Mouse (Mus musculus): ENCODE data around the gene Zfp36l2. TPM values are rescaled to one million over a fixed set of nuclear protein-coding genes. Genes with fewer than 3 reads are reported as not detected.
A peak's percentile ranks its signal among the peaks of the same experiment; 100 is the strongest.

The Zfp36l2 gene
- polyA plus RNA-seq, 1 experiment from 2014 or later, result 9.6 TPM

DNA sequence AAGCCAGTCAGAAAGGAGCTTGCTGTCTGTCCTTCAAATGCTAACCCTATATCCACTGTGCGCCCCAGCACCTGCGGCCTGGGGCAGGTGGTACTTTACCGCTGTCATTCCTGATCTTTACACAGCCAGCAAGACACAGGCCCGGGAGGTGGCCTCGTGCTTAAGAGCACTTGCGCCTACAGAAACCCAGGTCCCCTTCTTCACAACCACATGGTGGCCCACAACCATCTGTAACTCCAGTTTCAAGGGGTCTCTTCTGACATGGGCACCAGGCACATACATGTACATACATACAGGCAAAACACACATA, 32.8 kb downstream of the Zfp36l2 start:
- Histone ChIP-seq H3K9ac (ENCODE audit: low read length) (no peak overlapping the region), H3K4me3 (ENCODE audit: control insufficient read depth in 1 of 2, insufficient read depth in 1 of 2, low read depth in 1 of 2, low read length in 2 of 2) (no peak overlapping the region), H3K36me3 (ENCODE audit: control insufficient read depth, insufficient read depth, low read length) (no peaks in the 10 kb centered on the region), H3K27ac (replicated peaks in 1 of 2; ENCODE audit: control insufficient read depth in 1 of 2, insufficient read depth in 1 of 2, low read depth in 2 of 2, low read length in 2 of 2) (no peak overlapping the region), H3K4me1 (ENCODE audit: control insufficient read depth in 2 of 2, insufficient read depth in 2 of 2, low read length in 2 of 2) (peaks cover 24 to 32% of the 10 kb centered on the region in 2 experiments), H3K9me3 (ENCODE audit: control insufficient read depth, low read length) (no peaks in the 10 kb centered on the region), H3K27me3 (ENCODE audit: control insufficient read depth, insufficient read depth, low read length) (no peaks in the 10 kb centered on the region), H3K4me2 (ENCODE audit: low read length) (no peak overlapping the region)
- WGBS, result 87% methylated on average over 6 of the region's 6 CpGs
- ATAC-seq (ENCODE audit: insufficient number of reproducible peaks, insufficient read depth, low FRiP score, low read depth), result no peak

DNA sequence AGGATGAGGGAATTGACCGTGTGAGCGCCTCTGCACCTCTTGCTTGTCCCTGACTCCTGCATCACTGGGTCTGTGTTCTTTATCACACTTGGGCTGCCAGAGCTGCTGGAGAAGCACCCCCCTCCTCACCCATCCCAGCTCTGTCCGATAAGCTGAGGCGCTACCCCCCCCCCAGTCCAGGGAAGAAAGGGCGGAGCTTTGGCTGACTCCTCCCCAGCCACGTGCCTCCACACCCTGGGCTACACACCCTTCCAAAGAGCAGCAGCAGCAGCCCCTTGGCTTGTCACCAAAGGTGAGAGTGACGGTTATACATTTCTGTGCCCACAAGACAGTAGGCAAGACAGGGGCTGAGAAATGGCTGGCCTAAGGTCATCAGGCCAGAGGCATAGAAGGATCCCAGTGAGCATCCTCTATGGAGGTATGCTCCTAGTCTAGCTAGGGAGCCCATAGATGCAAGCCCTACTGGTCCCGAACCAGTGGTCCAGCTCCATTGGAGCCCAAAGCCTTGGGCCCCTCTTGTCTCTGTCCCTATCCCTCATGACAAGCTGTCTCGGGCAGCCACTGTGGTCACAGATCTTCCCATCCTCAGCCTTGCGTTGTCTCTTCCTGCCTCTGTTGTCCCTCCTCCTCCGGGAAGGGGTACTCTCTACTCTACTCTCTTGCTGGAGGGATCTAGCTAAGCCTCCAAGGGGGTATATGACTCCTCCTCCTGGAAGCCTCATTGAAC, 33.3 kb downstream of the Zfp36l2 start:
- H3K4me2 ChIP-seq (ENCODE audit: low read length), result no peak overlapping the region
- no peak overlapping the region for H3K4me3 ChIP-seq (ENCODE audit: control insufficient read depth in 1 of 2, insufficient read depth in 1 of 2, low read depth in 1 of 2, low read length in 2 of 2)
- no peak overlapping the region for H3K9ac ChIP-seq (ENCODE audit: low read length)
- H3K4me1 ChIP-seq (ENCODE audit: control insufficient read depth in 2 of 2, insufficient read depth in 2 of 2, low read length in 2 of 2), result peaks cover 24 to 37% of the 10 kb centered on the region in 2 experiments
- no peaks in the 10 kb centered on the region for H3K36me3 ChIP-seq (ENCODE audit: control insufficient read depth, insufficient read depth, low read length)
- 56% methylated on average over 11 of the region's 11 CpGs for WGBS
- no peaks in the 10 kb centered on the region for H3K27me3 ChIP-seq (ENCODE audit: control insufficient read depth, insufficient read depth, low read length)
- no peak overlapping the region for H3K27ac ChIP-seq (replicated peaks in 1 of 2; ENCODE audit: control insufficient read depth in 1 of 2, insufficient read depth in 1 of 2, low read depth in 2 of 2, low read length in 2 of 2)
- H3K9me3 ChIP-seq (ENCODE audit: control insufficient read depth, low read length), result no peaks in the 10 kb centered on the region
- peak; percentile 34; the same call in 1 of the 2 replicates for ATAC-seq (ENCODE audit: insufficient number of reproducible peaks, insufficient read depth, low FRiP score, low read depth)

DNA sequence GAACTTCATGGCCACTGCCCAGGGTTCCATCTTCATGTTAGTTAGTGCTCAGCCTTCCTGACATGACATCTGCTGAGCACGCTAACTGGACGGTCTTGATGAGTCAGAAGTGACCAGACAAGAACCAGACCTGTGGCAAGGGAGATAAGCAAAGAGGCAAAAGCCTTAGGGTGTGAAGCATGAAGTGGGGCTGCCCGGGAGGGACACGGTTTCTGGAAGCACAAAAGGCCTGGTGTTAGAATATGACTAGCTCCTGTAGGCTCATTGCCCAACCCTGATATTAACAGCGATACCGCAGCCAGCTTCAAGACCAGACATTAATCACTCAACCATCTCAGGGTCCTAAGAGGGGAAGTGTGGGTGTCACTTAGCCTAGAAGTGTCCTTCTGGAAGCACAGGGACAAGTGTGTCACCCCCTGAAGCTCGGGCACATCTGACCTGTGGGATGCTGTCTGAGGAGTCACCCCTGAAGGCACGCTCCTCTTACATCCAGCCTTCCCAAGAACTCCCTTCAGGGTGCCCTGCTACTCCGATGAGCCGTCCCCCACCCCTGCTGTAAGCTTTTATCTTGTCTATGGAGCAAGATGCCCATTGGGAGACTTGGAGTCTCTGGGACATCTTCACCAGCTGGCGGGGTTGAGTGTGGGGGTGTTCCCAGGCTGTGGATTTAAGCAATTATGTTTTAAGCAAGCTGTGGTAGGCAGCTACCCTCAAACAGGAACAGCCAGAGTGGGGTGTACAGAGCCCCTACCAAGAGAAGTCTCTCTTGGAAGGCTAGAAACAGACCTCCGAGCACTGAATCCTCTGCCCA, 34.6 kb downstream of the Zfp36l2 start:
- no peaks in the 10 kb centered on the region for H3K36me3 ChIP-seq (ENCODE audit: control insufficient read depth, insufficient read depth, low read length)
- no peak overlapping the region for H3K27ac ChIP-seq (replicated peaks in 1 of 2; ENCODE audit: control insufficient read depth in 1 of 2, insufficient read depth in 1 of 2, low read depth in 2 of 2, low read length in 2 of 2)
- 49% methylated on average over 12 of the region's 12 CpGs for WGBS
- H3K27me3 ChIP-seq (ENCODE audit: control insufficient read depth, insufficient read depth, low read length), result no peaks in the 10 kb centered on the region
- no peak overlapping the region for H3K4me3 ChIP-seq (ENCODE audit: control insufficient read depth in 1 of 2, insufficient read depth in 1 of 2, low read depth in 1 of 2, low read length in 2 of 2)
- H3K4me2 ChIP-seq (ENCODE audit: low read length), result no peak overlapping the region
- ATAC-seq (ENCODE audit: insufficient number of reproducible peaks, insufficient read depth, low FRiP score, low read depth), result no peak
- no peak overlapping the region for H3K9ac ChIP-seq (ENCODE audit: low read length)
- H3K9me3 ChIP-seq (ENCODE audit: control insufficient read depth, low read length), result no peaks in the 10 kb centered on the region
- H3K4me1 ChIP-seq (ENCODE audit: control insufficient read depth in 2 of 2, insufficient read depth in 2 of 2, low read length in 2 of 2), result peaks cover 30 to 48% of the 10 kb centered on the region in 2 experiments

DNA sequence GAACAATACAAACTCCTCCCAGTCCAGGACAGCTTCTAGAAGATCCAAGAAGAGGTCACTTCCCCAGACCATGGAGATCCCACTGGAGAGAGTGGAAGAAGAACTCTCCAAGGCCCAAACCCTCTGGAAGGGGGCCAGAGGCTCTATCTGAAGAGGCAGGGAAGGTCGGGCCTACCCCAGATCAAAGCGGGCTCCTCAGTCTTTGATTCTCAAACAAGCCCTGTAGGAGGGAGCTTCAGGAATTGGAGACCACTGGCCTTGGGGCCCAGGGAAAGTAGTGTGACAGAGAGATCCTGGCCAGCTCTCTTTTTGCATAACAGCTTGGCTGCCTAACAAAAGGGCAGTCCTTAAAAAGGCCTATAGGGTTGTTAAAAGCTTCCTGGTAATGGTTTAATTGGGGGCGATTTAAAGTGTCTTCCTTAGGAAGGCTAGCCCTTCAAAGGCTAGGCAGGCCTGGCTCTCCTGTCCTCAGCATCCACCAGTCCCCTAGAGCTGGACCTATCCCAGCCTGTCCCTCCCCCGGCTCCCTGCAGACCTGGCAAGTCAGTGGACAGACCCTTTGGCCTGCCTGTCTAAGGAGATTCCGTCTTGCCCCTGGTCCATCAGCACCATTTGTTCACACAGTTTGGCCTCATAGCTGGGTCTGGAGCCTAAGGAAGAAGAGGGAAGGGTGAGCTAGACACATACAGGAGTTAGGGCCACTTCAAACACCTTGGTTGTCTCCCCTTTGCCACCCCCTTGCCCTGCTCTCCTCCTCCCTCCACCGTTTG, 35.4 kb downstream of the Zfp36l2 start:
- no peaks in the 10 kb centered on the region for H3K27me3 ChIP-seq (ENCODE audit: control insufficient read depth, insufficient read depth, low read length)
- no peak overlapping the region for H3K4me2 ChIP-seq (ENCODE audit: low read length)
- H3K27ac ChIP-seq (replicated peaks in 1 of 2; ENCODE audit: control insufficient read depth in 1 of 2, insufficient read depth in 1 of 2, low read depth in 2 of 2, low read length in 2 of 2), result no peak overlapping the region
- no peaks in the 10 kb centered on the region for H3K36me3 ChIP-seq (ENCODE audit: control insufficient read depth, insufficient read depth, low read length)
- H3K4me1 ChIP-seq (ENCODE audit: control insufficient read depth in 2 of 2, insufficient read depth in 2 of 2, low read length in 2 of 2), result peaks cover 26 to 47% of the 10 kb centered on the region in 2 experiments
- WGBS, result 45% methylated on average over 6 of the region's 6 CpGs
- ATAC-seq (ENCODE audit: insufficient number of reproducible peaks, insufficient read depth, low FRiP score, low read depth), result no peak
- H3K9me3 ChIP-seq (ENCODE audit: control insufficient read depth, low read length), result no peaks in the 10 kb centered on the region
- H3K4me3 ChIP-seq (ENCODE audit: control insufficient read depth in 1 of 2, insufficient read depth in 1 of 2, low read depth in 1 of 2, low read length in 2 of 2), result no peak overlapping the region
- H3K9ac ChIP-seq (ENCODE audit: low read length), result no peak overlapping the region

DNA sequence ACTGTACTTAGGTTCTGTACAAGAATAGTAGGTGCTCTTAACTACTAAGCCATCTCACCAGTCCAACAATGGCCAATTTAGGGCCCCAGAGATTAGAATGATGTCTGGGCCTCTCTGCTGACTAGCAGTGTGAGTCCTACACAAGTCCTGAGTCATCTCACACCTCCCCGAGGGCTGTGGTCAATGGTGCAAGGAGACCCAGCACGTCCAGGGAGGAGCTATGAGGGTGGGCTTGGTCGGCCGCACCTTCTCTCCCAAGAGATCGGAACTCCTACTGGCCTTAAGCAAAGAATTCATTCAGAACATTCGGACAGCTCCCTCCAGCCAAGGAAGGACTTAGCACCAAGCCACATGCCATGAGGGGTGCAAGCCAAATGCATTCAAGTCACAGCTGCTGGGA, 36.4 kb downstream of the Zfp36l2 start:
- Histone ChIP-seq H3K4me3 (ENCODE audit: control insufficient read depth in 1 of 2, insufficient read depth in 1 of 2, low read depth in 1 of 2, low read length in 2 of 2) (no peak overlapping the region), H3K9me3 (ENCODE audit: control insufficient read depth, low read length) (no peaks in the 10 kb centered on the region), H3K27me3 (ENCODE audit: control insufficient read depth, insufficient read depth, low read length) (no peaks in the 10 kb centered on the region), H3K4me2 (ENCODE audit: low read length) (no peak overlapping the region), H3K36me3 (ENCODE audit: control insufficient read depth, insufficient read depth, low read length) (no peaks in the 10 kb centered on the region), H3K27ac (replicated peaks in 1 of 2; ENCODE audit: control insufficient read depth in 1 of 2, insufficient read depth in 1 of 2, low read depth in 2 of 2, low read length in 2 of 2) (no peak overlapping the region), H3K9ac (ENCODE audit: low read length) (no peak overlapping the region), H3K4me1 (ENCODE audit: control insufficient read depth in 2 of 2, insufficient read depth in 2 of 2, low read length in 2 of 2) (peaks cover 27 to 44% of the 10 kb centered on the region in 2 experiments)
- 70% methylated on average over 6 of the region's 6 CpGs for WGBS
- no peak for ATAC-seq (ENCODE audit: insufficient number of reproducible peaks, insufficient read depth, low FRiP score, low read depth)

DNA sequence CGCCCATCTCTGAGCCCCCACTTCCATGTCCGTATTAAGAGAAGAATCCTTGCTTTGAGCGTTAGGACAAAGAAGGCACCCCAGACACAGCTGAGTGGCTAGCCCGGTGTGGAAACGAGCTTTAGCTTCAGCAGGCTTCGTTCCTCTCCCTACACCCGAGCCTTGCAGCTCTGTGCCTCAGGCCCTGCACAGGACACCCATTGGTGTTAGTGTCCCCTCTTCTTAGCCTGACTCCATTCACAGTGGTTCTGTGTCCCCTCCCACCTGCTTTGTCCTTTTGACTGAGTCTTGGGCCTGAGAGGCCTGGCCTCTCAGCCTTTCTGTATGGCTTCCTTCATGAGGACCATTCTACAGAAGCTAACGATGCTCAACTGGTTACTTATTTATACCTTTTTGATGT, 37.5 kb downstream of the Zfp36l2 start:
- Histone ChIP-seq H3K4me1 (ENCODE audit: control insufficient read depth in 2 of 2, insufficient read depth in 2 of 2, low read length in 2 of 2) (peaks cover 34 to 49% of the 10 kb centered on the region in 2 experiments), H3K36me3 (ENCODE audit: control insufficient read depth, insufficient read depth, low read length) (no peaks in the 10 kb centered on the region)

DNA sequence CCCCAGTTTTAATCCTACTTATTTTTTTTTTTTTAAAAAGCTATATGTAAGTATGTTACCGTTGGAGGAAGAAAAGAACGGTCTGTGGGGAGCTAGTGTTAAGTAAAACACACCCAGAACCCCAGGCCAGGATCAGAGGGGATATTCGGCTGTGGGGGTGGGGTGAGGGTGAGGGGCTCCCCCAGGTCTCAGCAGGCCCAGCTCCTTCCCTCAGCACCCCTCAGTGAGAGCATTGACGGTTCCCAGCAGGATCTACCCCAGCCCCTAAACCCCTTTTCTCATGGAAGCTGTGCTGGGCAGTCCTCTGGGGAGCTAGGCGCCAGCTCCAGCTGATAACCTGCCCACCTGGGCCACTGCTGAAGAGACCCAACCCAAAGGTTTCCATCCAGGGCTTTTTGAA, 38.2 kb downstream of the Zfp36l2 start:
- Histone ChIP-seq H3K4me2 (ENCODE audit: low read length) (no peak overlapping the region), H3K27ac (replicated peaks in 1 of 2; ENCODE audit: control insufficient read depth in 1 of 2, insufficient read depth in 1 of 2, low read depth in 2 of 2, low read length in 2 of 2) (peak overlapping the region in 1 of 2 experiments; percentile 76; a peak in 2 of 4 replicates), H3K9me3 (ENCODE audit: control insufficient read depth, low read length) (no peaks in the 10 kb centered on the region), H3K4me3 (ENCODE audit: control insufficient read depth in 1 of 2, insufficient read depth in 1 of 2, low read depth in 1 of 2, low read length in 2 of 2) (no peak overlapping the region), H3K9ac (ENCODE audit: low read length) (no peak overlapping the region; the same call in 1 of the 2 replicates), H3K36me3 (ENCODE audit: control insufficient read depth, insufficient read depth, low read length) (no peaks in the 10 kb centered on the region), H3K4me1 (ENCODE audit: control insufficient read depth in 2 of 2, insufficient read depth in 2 of 2, low read length in 2 of 2) (peaks cover 34 to 49% of the 10 kb centered on the region in 2 experiments), H3K27me3 (ENCODE audit: control insufficient read depth, insufficient read depth, low read length) (no peaks in the 10 kb centered on the region)
- ATAC-seq (ENCODE audit: insufficient number of reproducible peaks, insufficient read depth, low FRiP score, low read depth), result no peak
- 70% methylated on average over 5 of the region's 5 CpGs for WGBS

More for the DNA sequence above, 37.5 kb downstream of the Zfp36l2 start:
- no peak overlapping the region for H3K4me3 ChIP-seq (ENCODE audit: control insufficient read depth in 1 of 2, insufficient read depth in 1 of 2, low read depth in 1 of 2, low read length in 2 of 2)
- H3K9me3 ChIP-seq (ENCODE audit: control insufficient read depth, low read length), result no peaks in the 10 kb centered on the region
- ATAC-seq (ENCODE audit: insufficient number of reproducible peaks, insufficient read depth, low FRiP score, low read depth), result no peak
- H3K4me2 ChIP-seq (ENCODE audit: low read length), result no peak overlapping the region
- 88% methylated on average over 8 of the region's 8 CpGs for WGBS
- no peak overlapping the region for H3K9ac ChIP-seq (ENCODE audit: low read length)
- no peaks in the 10 kb centered on the region for H3K27me3 ChIP-seq (ENCODE audit: control insufficient read depth, insufficient read depth, low read length)
- no peak overlapping the region for H3K27ac ChIP-seq (replicated peaks in 1 of 2; ENCODE audit: control insufficient read depth in 1 of 2, insufficient read depth in 1 of 2, low read depth in 2 of 2, low read length in 2 of 2)

All from heart, embryonic 14.5 days (tissue).